Mouse (Mus musculus) hindbrain, embryonic 13.5 days (tissue): ENCODE results near the gene Rab11fip5. TPM values are rescaled to one million over a fixed set of nuclear protein-coding genes. Genes with fewer than 3 reads are reported as not detected.

ENCODE experiments used
- ATAC-seq: fragments of 200-750 bp; cut with Nextera tagmentation; 2 replicates; pipeline ENCODE4 v1.8.0; 2017; ENCODE audit warnings: moderate TSS enrichment; ENCODE audit not compliant: low FRiP score
- H3K27ac ChIP-seq: fragments of 300-500 bp; sonication (generic); 2 replicates; pipeline ENCODE4 v1.5.1; 2015; ENCODE audit warnings: inconsistent platforms, mild to moderate bottlenecking, moderate library complexity
- H3K27me3 ChIP-seq: fragments of 300-500 bp; sonication (generic); 2 replicates; pipeline ENCODE4 v1.6.1; 2015; ENCODE audit warnings: mild to moderate bottlenecking, inconsistent platforms
- H3K36me3 ChIP-seq: fragments of 300-500 bp; sonication (generic); 2 replicates; pipeline ENCODE4 v1.6.1; 2015; ENCODE audit warnings: mild to moderate bottlenecking, inconsistent platforms
- H3K4me1 ChIP-seq: fragments of 300-500 bp; sonication (generic); replicated peaks from 2 replicates; pipeline ENCODE4 v1.6.1; 2015; ENCODE audit warnings: inconsistent platforms
- H3K4me2 ChIP-seq: fragments of 300-500 bp; sonication (generic); 2 replicates; pipeline ENCODE4 v1.6.1; 2015; ENCODE audit warnings: inconsistent platforms, mild to moderate bottlenecking, moderate library complexity
- H3K4me3 ChIP-seq: fragments of 300-500 bp; sonication (generic); 2 replicates; pipeline ENCODE4 v1.5.1; 2015; ENCODE audit warnings: mild to moderate bottlenecking, inconsistent platforms
- H3K9ac ChIP-seq: fragments of 300-500 bp; sonication (generic); 2 replicates; pipeline ENCODE4 v1.6.1; 2015; ENCODE audit warnings: mild to moderate bottlenecking, inconsistent platforms
- H3K9me3 ChIP-seq: fragments of 300-500 bp; sonication (generic); 2 replicates; pipeline ENCODE4 v1.6.1; 2016; ENCODE audit warnings: inconsistent platforms
- WGBS: fragments of 180-500 bp; shearing (Covaris S2); methylation state at CpG from one replicate; pipeline ENCODE4 v1.1.7; 2015; 5-methylcytosine and 5-hydroxymethylcytosine counted together
- polyA plus RNA-seq: library from polyadenylated mRNA; unstranded; fragments of >200 nt; fragmentation: Nextera tagmentation; extraction: Ambion mirVana; gene quantifications from 2 replicates; pipeline ENCODE4 v1.2.1, GENCODE M21; 2015

The Rab11fip5 gene
- polyA plus RNA-seq, 1 experiment from 2014 or later = 13.7 TPM

DNA sequence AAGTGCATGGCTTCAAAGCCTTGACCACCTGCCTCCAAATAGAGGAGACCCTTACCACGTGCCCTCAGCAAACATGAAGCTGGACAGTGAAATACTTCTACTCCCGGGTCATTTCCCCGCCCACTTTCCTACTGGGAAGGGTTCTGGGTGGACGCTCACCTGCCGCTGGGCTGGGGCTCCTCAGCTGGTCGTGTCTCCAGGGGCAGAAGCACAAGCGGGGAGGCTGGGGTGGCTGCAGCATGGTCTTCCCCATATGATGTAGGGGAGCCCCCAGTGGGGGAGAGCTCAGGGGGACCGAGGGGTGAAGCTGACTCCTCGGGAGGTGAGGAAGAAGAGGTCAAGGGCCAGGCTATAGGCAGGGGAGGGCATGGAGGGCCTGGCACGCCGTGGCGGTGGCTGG lies 34.2 kb downstream of the Rab11fip5 start:
- no peak for ATAC-seq
- no peaks in the 10 kb centered on the region for H3K9me3 ChIP-seq
- H3K27me3 ChIP-seq = peaks cover 28% of the 10 kb centered on the region; the same call in 1 of the 2 replicates
- no peak overlapping the region for H3K9ac ChIP-seq
- H3K27ac ChIP-seq = no peak overlapping the region
- no peak overlapping the region for H3K4me2 ChIP-seq
- no peaks in the 10 kb centered on the region for H3K4me1 ChIP-seq
- 77% methylated on average over 12 of the region's 12 CpGs for WGBS
- H3K36me3 ChIP-seq = peaks cover 38% of the 10 kb centered on the region
- H3K4me3 ChIP-seq = no peak overlapping the region

DNA sequence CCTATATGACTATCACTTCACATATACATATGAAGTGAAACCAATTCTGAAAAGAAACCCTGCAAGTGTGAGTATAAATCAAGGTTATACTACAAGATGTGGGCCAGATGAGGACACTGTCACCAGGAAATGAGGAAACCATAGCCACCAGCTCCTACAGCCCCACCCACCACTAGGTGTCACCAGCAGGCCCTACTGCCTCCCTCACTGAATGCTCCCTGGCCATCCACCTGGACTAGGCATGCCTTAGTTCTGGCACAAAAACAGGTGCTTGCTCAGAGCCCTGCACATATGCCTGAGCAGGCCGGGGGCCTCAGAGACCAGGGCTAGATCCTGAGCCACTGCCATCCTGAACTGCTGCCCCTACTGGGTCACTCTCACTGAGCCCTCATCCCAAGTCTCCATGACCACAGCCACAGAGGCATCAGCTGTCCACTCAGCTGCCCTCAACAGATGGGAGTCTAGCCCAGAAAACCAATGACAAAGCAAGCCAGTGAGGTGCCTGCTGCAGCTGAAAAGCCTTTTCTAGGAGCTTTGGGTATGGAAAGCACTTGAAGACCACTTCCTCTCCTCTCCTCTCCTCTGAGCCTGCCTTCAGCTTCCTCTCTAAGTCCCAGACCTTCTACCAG lies 35.0 kb downstream of the Rab11fip5 start:
- H3K27ac ChIP-seq = no peak overlapping the region
- 70% methylated on average over 1 of the region's 1 CpGs for WGBS
- H3K9me3 ChIP-seq = no peaks in the 10 kb centered on the region
- ATAC-seq = no peak
- no peak overlapping the region for H3K9ac ChIP-seq
- no peak overlapping the region for H3K4me2 ChIP-seq
- peaks cover 26% of the 10 kb centered on the region; the same call in 1 of the 2 replicates for H3K27me3 ChIP-seq
- H3K36me3 ChIP-seq = peaks cover 38% of the 10 kb centered on the region
- H3K4me1 ChIP-seq = no peaks in the 10 kb centered on the region
- H3K4me3 ChIP-seq = no peak overlapping the region

DNA sequence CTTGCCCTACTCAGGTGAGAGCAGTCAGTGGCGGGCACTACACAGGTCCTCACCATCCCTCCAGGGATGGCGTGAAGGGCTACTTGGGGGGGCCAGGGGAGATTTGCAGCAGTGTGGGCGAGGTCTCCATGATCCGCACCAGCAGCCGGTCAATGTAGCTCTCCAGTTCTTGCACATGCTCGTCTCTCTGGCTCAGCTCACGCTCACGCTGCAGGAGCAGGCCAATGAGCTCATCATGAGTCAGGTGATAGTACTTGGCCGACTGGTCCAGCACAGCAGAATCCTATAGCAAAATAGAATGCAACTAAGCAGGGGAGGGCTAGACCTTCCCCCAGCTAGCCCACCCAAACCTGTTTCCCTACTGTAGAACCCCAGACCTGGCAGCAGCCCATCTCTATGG lies 37.5 kb downstream of the Rab11fip5 start:
- H3K9me3 ChIP-seq = no peaks in the 10 kb centered on the region
- no peak for ATAC-seq
- H3K4me1 ChIP-seq = peaks cover 5% of the 10 kb centered on the region
- no peak overlapping the region for H3K4me3 ChIP-seq
- no peak overlapping the region for H3K9ac ChIP-seq
- H3K27me3 ChIP-seq = peaks cover 20% of the 10 kb centered on the region; the same call in 1 of the 2 replicates
- no peak overlapping the region for H3K4me2 ChIP-seq
- H3K36me3 ChIP-seq = peaks cover 37% of the 10 kb centered on the region
- 84% methylated on average over 9 of the region's 9 CpGs for WGBS
- H3K27ac ChIP-seq = no peak overlapping the region

DNA sequence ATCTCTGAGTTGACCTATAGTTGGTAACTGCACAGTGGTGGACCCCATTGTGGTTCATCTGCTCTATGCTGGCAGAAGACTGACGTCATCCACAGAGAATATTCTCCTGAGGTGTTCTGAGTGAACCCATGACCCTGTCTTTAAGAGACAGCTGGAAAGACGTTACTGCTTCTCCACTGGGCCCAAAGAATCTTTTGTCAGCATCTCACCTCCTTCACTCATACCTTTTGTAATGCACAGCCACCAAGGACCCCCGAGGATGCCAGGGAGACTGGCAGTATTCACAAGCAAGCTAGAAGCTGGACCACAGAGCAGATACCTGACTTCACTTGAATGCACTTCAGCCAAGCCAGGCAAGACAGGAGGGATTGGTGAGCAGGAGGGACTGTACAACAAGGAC lies 39.1 kb downstream of the Rab11fip5 start:
- H3K9ac ChIP-seq = no peak overlapping the region
- peaks cover 35% of the 10 kb centered on the region for H3K27me3 ChIP-seq
- H3K27ac ChIP-seq = no peak overlapping the region
- peaks cover 21% of the 10 kb centered on the region for H3K36me3 ChIP-seq
- H3K4me1 ChIP-seq = peaks cover 9% of the 10 kb centered on the region
- H3K4me2 ChIP-seq = no peak overlapping the region
- H3K4me3 ChIP-seq = no peak overlapping the region
- H3K9me3 ChIP-seq = no peaks in the 10 kb centered on the region
- ATAC-seq = no peak
- 54% methylated on average over 3 of the region's 3 CpGs for WGBS

DNA sequence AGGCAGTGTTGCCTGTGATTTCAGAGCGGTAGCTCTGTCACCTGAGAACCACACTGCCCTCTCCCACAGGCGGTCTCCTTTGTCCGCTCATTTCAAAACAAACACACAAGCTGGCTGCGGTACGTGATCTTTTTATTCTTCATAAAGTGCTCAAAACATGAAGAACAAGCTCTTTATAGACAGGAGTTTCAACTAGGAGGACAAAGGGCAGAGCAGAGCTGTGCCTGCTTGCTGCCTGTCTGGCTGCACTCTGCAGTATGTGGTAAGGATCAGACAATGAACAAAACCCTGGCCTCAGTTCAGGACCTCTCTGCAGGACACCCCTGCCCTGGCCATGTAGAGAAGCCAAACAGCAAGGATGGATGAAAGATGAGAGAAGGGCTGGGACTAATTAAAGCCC lies 39.6 kb downstream of the Rab11fip5 start:
- Histone ChIP-seq H3K9ac (no peak overlapping the region), H3K27me3 (peaks cover 40% of the 10 kb centered on the region), H3K4me2 (no peak overlapping the region), H3K4me3 (no peak overlapping the region), H3K27ac (no peak overlapping the region), H3K9me3 (no peaks in the 10 kb centered on the region), H3K4me1 (peaks cover 9% of the 10 kb centered on the region), H3K36me3 (peaks cover 18% of the 10 kb centered on the region)
- 65% methylated on average over 5 of the region's 5 CpGs for WGBS
- ATAC-seq = no peak

DNA sequence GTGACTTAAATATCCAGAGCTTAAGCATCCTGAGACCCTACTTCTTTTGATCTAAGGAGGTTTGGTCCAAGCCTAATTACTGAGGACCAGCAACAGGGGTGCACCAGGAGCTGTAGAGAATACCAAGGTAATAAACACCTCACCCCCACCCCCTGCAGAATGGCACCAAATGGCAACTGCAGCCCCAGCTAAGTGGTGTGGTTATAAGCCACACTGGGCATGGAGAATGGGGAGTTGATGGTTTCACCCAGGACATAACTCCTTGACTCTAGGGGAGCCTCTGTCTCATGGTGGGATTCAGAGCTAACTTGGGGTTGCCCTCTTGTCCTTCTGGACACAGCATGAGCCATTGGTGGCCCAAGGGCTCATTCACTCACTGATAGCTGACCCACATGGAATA lies 40.2 kb downstream of the Rab11fip5 start:
- H3K27ac ChIP-seq = peak overlapping the region; percentile 95
- H3K4me3 ChIP-seq = peak overlapping the region; percentile 69; the same call in 1 of the 2 replicates
- no peak for ATAC-seq
- H3K4me2 ChIP-seq = peak overlapping the region; percentile 98
- no peaks in the 10 kb centered on the region for H3K9me3 ChIP-seq
- peaks cover 9% of the 10 kb centered on the region for H3K4me1 ChIP-seq
- H3K9ac ChIP-seq = no peak overlapping the region; the same call in 1 of the 2 replicates
- H3K27me3 ChIP-seq = peaks cover 40% of the 10 kb centered on the region
- H3K36me3 ChIP-seq = peaks cover 18% of the 10 kb centered on the region

DNA sequence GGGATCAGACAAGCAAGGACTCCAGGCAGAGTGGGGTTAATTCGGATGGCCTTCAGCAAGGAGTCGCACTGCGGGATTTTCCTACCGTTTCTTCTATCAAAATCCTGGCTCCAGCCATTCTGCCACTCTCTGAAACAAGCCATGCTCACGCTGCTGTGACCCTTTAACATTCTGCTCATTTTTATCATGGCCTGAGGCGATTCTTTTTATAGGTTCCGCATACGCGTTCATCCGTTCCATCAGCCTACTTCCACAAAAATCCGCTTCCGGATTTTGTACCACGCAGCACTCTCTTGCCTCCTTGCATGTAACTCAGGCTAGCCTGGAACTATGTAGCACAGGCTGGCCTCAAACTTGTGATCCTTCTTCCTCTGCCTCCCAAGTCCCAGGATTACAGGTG lies 40.7 kb downstream of the Rab11fip5 start:
- Histone ChIP-seq H3K4me2 (peak overlapping the region; percentile 98), H3K9ac (peak overlapping the region; percentile 81), H3K36me3 (peaks cover 18% of the 10 kb centered on the region), H3K9me3 (no peaks in the 10 kb centered on the region), H3K27me3 (peaks cover 40% of the 10 kb centered on the region), H3K27ac (peak overlapping the region; percentile 95), H3K4me3 (peak overlapping the region; percentile 69), H3K4me1 (peaks cover 9% of the 10 kb centered on the region)
- ATAC-seq = no peak
- WGBS = 4% methylated on average over 13 of the region's 13 CpGs

DNA sequence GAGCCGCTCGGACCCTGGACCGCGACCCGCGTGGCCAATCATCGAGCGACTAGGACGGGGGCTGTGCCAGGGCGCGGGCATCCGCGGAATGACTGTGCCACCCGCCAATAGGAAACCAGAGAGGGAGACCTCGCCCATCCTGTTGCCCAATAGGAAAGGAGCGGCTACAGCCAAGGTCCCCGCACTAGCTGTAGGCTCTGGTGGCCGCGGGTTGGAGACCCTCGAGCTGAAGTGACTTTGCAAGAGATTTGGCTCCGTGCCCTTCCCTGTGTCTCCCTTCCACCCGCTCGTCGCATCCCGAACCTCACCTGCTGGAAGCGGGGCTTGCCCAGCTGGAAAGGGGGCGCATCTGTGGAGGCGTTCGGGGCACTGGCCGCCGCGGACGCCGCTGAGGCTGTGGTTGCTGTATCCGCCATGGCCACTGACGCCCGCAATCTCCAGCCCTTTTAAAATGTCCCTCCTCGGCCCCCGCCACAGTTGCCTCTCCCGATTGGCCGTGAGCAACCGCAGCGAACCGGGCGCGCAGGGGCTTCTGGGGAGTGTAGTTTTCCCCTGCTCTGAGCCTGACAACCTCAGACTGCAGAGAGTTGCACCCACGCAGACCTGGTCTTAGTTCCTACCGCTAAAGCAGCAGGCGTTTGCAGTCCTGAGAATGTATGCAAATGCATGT lies 41.3 kb downstream of the Rab11fip5 start, which contains the start of gene Sfxn5:
Gene Sfxn5 (minus strand): TSS at position 423 of the 670 bp plus-strand sequence.
- H3K27ac ChIP-seq = peak within 1 kb of the TSS; percentile 95

DNA sequence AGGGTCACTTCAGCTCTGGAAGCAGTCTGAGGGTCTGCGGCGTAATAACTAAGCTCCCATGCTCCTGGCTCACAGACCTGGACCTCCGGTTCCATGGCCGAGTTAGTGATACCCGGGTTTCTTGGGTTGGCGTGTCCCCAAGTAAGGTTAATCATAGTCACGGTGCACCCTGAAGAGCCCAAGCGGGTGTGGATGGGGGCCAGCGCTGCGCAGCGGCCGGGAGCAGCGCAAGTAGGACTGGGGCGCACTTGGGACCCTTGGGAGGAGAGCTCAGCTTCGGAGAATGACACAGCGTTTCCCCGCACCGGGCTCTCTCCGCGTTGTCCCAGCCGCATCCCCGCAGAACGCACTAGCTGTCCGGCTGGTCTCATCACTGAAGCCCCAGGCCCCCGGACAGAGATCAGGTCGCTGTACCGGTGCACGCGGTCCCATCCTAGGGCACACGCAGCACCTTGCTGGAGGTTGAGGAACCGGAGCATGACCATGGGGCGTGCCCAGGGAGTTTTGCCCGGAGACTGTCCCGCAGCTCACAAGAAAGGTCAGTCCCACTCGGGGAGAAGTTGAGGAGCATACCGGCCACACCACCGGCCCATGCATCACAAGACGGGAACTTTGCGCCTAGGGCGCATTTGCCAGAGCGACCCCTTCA lies 42.0 kb downstream of the Rab11fip5 start:
- peaks cover 17% of the 10 kb centered on the region for H3K36me3 ChIP-seq
- H3K9ac ChIP-seq = peak overlapping the region; percentile 81
- peak; percentile 41 for ATAC-seq
- peaks cover 9% of the 10 kb centered on the region for H3K4me1 ChIP-seq
- H3K9me3 ChIP-seq = no peaks in the 10 kb centered on the region
- H3K27ac ChIP-seq = peak overlapping the region; percentile 60; the same call in 1 of the 2 replicates
- peaks cover 40% of the 10 kb centered on the region for H3K27me3 ChIP-seq
- peak overlapping the region; percentile 98 for H3K4me2 ChIP-seq
- under 1% methylated on average over 41 of the region's 41 CpGs for WGBS
- H3K4me3 ChIP-seq = peak overlapping the region; percentile 69

More for the DNA sequence above, 41.3 kb downstream of the Rab11fip5 start, which contains the start of gene Sfxn5:
- H3K9ac ChIP-seq = peak within 1 kb of the TSS; percentile 81
- peak within 1 kb of the TSS; percentile 98 for H3K4me2 ChIP-seq
- no peaks in the 10 kb centered on the region for H3K9me3 ChIP-seq
- H3K4me3 ChIP-seq = peak within 1 kb of the TSS; percentile 69
- H3K4me1 ChIP-seq = peaks cover 9% of the 10 kb centered on the region
- H3K27me3 ChIP-seq = peaks cover 40% of the 10 kb centered on the region
- 0% methylated on average over 49 of the region's 49 CpGs for WGBS
- ATAC-seq = peak; percentile 99
- H3K36me3 ChIP-seq = peaks cover 18% of the 10 kb centered on the region

DNA sequence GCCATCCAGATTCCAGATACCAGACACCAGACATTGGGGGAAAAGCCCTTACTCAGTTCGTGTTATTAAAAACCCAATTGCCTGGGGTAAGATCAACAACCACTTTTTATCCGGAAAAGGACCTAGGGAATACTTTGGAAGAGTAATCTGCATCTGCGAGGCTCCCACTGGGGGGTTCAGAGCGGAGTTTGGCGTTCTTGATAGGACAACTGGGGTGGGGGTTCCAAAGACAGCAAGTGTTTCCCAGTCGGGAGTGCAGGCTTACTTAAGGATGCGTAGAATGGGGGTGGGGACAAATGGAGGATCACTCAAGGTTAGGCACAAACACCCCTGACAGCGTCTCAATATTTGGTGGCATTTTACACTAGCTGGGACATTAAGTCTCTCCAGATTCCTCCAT lies 42.7 kb downstream of the Rab11fip5 start:
- Histone ChIP-seq H3K9ac (no peak overlapping the region; the same call in 1 of the 2 replicates), H3K9me3 (no peaks in the 10 kb centered on the region), H3K27ac (no peak overlapping the region), H3K4me3 (peak overlapping the region; percentile 69), H3K36me3 (peaks cover 10% of the 10 kb centered on the region), H3K4me2 (peak overlapping the region; percentile 98), H3K4me1 (peaks cover 9% of the 10 kb centered on the region), H3K27me3 (peaks cover 37% of the 10 kb centered on the region)
- 12% methylated on average over 8 of the region's 8 CpGs for WGBS
- ATAC-seq = no peak

DNA sequence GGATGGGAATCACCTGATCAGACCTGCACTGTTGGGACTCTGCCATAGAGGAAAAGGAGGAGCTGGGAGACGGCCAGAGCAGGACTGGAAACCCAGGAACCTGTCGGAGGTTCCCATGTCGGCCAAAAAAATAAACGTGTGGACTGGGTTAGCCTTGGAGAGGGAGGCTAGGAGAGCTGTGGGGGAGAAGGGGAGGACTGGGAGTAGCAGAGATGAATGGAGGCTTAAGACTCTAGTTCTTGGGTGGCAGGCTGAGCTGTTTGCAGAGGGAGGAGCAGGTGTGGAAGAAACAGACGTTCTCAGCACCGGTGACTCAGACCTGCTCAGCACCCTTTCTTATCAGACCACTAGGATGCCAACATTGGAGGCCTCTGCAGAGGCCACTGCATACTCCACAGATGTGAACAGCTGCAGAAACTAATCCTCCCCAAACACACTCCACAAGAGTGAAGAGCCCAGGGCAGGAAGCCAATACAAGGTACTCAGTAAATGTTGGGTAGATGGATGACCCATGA lies 43.2 kb downstream of the Rab11fip5 start:
- no peak overlapping the region for H3K9ac ChIP-seq
- WGBS = 59% methylated on average over 6 of the region's 6 CpGs
- ATAC-seq = no peak

DNA sequence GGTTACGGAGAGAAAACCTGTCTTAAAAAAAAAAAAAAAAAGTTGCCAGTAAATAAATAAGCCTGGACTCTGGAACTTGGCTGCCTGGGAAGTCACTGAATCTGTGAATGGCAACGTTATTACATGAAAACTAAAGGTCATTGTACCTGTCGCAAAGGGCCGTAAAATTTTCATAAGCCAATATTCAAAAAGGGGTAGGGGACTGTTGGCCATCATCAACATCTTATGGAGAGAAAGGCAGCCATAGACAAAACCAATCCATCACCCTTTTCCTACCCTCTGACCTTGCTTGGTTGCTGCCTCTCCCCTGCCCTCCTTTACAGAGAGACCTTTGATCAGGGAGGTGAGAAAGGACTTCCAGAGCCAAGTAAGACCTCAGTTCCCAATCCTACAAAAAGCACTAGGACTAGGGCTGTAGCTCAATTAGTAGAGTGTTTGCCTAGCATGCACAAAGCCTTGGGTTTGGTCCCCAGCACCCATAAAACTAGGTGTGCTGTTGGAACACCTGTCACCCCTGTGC lies 44.7 kb downstream of the Rab11fip5 start:
- 97% methylated on average over 4 of the region's 4 CpGs for WGBS
- Histone ChIP-seq H3K9me3 (no peaks in the 10 kb centered on the region), H3K27me3 (peaks cover 20% of the 10 kb centered on the region), H3K36me3 (no peaks in the 10 kb centered on the region), H3K4me3 (no peak overlapping the region), H3K4me1 (peaks cover 9% of the 10 kb centered on the region), H3K4me2 (no peak overlapping the region), H3K27ac (no peak overlapping the region), H3K9ac (no peak overlapping the region)
- ATAC-seq = no peak

More for the DNA sequence above, 43.2 kb downstream of the Rab11fip5 start:
- Histone ChIP-seq H3K27me3 (peaks cover 32% of the 10 kb centered on the region), H3K36me3 (peaks cover 5% of the 10 kb centered on the region; the same call in 1 of the 2 replicates), H3K4me1 (peaks cover 9% of the 10 kb centered on the region), H3K4me3 (peak overlapping the region; percentile 69; the same call in 1 of the 2 replicates), H3K27ac (no peak overlapping the region), H3K9me3 (no peaks in the 10 kb centered on the region), H3K4me2 (peak overlapping the region; percentile 98)
